Comparison of ENCODE assay signal across 16 mouse cellular contexts in the genomic region with DNA sequence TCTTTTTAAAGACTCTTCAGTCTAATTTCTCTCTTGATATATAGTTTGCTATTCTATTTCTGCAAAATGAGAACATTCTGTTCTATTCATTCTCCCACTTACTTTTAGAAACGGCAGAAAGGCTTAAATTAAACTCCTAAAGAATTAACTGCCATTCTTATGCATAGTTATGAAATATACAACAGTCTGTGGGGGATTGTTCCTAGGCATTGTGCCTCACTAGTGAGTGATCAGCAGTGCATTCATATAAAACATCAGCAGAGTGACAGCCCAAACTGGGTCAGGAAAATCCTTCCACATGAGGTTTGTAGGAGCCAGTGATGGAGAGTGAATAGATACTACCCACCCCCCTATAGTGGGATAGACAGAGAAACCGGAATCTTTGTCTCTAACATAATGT.
"Had no signal": no experiment of that assay in that cellular context is flagged by ENCODE, and none has a peak within 500 bp of the region (broad histone marks: within the 10 kb centered on the region; RNA-seq: fewer than 3 reads in every experiment).

No protein-coding gene starts in this region.

- H3K4me3 ChIP-seq: kidney, embryonic 15.5 days; liver, embryonic 13.5 days; stomach, embryonic 15.5 days had no signal

- H3K27ac ChIP-seq: kidney, embryonic 15.5 days; liver, embryonic 13.5 days; stomach, embryonic 15.5 days had no signal

- DNase-seq: kidney, adult 11 months; kidney, adult 8-10 months; kidney, postnatal 10 days; kidney, postnatal 36 days; layer of hippocampus, postnatal 36 days; liver, embryonic 13.5 days; lung, adult 2 months; lung, postnatal 14 days; lung, postnatal 4 days; midbrain, embryonic 14.5 days; right cerebral cortex, postnatal 25 days; spleen, adult 18-20 months; thymus, adult 18-20 months; thymus, postnatal 36 days had no signal
